Mouse (Mus musculus): ENCODE measurements around the gene Polr2f.

Gene Polr2f

GRCm38 (mm10) chr15:79162822-79163221, 22.0 kb downstream of the Polr2f start:
- DNase-seq = no peak

GRCm38 (mm10) chr15:79164251-79164650, 23.4 kb downstream of the Polr2f start:
- DNase-seq = peak; percentile 44

GRCm38 (mm10) chr15:79165140-79165539, 24.3 kb downstream of the Polr2f start, which contains the start of gene Sox10:
TSS of gene Sox10 (minus strand) at chr15:79165240.
- DNase-seq = no peak

DNA sequence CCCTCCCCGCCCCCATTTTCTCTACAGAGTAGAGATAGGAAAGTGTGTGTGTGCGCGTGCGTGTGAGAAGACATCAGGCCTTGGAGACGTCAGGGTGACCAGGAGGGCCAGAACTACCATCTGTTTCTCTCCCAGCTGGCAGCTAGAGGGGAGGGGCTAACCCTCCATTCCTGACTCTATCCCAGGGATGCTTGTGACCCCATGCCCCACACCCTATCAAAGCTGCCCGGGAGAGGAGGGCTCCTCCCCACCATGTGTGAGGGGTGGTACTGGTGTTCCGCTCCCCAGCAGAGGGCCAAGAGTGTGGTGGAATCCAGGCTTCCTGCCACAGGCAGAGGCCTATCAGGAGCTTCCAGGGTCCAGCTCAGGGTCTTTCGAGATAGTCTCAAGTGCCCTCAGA, 25.9 kb downstream of the Polr2f start:
- DNase-seq = peak; percentile 70

DNA sequence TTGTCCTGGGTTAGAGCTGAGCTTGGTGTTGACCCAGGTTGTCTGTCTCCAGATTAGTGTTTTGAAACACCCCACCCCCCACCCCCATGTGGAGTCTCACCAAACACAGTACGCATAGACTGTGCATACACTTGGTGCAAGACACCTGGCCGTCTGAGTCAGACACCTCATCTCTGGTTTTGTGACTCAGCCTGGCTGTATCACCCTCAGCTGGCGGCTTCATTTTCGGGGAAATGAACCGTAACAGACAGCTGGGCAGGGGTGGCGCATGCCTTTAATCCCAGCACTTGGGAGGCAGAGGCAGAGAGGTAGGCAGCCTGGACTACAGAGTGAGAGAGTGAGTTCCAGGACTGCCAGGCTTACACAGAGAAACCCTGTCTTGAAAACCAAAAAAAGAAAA, 36.1 kb downstream of the Polr2f start:
- DNase-seq = no peak

- no peak for DNase-seq
Observed at GRCm38 (mm10) chr15:79185213-79185612, 44.4 kb downstream of the Polr2f start.

DNA sequence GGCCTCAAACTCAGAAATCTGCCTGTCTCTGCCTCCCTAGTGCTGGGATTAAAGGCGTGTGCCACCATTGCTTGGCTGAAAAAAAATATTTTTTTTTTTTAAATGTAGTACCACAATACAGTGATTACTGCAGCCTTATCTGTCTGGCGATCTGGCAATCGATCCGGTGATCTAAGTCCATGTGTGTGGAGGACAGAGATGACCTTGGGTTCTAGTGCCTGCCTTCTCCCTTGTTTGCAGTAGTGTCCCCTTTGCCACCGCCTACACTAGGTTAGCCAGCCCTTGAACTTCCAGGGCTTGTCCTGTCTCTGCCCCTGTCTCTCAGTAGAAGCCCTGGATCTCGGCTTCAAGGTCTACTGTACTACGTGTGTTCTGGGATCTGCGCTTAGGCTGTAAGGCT, 47.0 kb downstream of the Polr2f start:
- DNase-seq = no peak

DNA sequence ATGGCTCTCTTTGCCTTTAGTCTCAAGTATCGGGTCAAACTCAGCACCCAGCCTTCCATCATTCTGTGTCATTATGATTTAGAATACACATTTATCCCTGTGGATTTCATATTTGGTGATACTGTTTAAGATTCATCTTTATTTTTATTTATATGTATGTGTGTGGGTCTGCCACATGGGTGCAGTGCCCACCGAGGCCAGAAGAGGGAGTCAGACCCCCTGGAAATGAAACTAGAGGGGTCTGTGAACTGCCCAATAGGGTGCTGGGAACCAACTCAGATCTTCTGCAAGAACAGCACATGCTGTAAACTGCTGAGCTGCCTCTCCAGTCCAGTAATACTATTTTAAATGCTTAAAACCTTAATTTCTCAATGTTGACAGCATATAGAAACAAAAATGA, 50.6 kb downstream of the Polr2f start:
- no peak for DNase-seq

DNA sequence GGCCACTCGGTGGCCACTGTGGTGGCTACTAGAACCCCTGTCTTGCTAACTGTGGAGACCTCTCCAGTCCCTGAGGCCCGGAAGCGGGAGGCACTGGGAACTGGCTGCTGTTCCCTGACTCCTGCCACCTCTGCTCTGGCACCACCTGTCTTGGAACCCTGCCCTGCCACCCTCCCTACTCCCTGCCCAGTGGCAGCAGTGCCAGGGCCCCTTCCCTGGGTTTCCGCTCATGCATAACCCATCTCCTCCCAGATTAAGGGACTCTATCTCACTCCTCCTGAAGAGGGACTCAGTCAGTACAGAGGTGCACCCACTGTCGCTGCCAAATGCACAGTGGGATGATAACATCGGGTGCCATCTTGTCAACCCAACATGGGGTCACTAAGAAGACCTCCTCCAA, 51.6 kb downstream of the Polr2f start:
- no peak for DNase-seq

DNA sequence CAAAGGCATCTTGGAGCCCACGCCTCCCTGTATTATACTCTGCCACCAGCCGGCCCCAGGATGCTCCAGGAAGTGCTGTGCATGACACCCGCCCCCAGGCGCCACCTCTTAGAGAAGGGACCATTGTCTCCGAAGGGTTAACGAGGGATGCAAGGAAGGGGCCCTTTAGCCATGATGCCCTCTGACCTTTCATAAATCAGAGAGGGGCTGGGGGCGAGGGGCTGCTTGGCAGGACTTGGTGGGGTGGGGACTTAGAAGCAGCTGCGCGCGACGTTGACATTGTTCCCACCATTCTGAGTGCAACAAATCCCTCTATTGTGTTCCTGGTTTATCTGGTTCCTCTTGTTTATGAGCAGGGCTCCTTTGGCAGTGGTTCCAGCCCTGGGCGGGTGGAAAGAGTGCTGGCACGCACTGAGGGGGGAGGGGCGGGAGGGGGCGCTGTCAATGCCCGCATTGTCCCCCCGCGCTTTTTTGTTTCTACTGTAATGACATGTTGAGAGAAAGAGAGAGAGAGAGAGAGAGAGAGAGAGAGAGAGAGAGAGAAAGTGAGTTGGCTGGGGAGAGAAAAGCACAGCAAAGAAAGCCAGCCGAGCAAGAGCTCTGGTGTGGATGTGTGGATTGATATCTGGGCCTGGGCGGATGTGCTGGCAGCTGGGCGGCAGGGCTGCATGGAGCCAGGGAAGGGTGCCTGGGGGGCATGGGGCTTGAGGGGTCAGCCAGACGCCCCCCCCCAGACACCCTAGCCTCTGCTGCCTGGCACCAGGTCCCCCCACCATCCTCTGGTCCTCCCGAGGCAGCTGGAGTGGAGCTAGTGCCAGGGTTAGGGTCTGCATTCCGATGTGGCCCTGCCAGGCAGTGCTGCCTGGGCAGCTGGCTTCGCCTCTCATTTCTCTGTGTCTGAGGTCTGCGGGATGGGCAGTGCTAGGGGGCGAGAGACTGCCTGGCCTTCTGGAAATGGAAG, 52.4 kb downstream of the Polr2f start:
- peak; percentile 96 for DNase-seq

DNA sequence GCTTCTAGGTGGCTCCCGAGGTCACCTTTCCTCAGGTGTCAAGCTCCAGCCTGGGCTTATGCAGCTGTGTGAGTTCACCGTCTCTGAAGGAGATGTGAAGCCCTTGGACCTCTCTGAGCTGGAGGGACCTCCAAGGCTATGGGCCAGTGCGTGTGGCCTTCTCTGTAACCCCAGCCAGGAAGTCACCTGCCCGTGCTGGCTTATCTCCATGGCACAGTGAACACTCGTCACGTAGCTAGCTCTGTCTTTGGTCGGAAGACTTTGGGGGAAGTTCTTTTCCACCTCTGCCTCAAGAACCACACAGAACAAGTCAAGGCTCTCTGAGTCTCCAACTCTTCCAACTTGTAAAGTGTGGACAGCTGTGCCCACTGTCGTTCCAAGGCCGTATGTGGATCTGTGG, 53.2 kb downstream of the Polr2f start:
- no peak for DNase-seq

- DNase-seq = peak; percentile 51
Observed at GRCm38 (mm10) chr15:79194946-79195345, 54.1 kb downstream of the Polr2f start.

- no peak for DNase-seq
Observed at GRCm38 (mm10) chr15:79195492-79195891, 54.7 kb downstream of the Polr2f start.

GRCm38 (mm10) chr15:79199390-79199976, 58.7 kb downstream of the Polr2f start:
- DNase-seq = no peak
